Mouse (Mus musculus): Measurements from ENCODE around the gene Cadps2. TPM values are rescaled to one million over a fixed set of nuclear protein-coding genes. Genes with fewer than 3 reads are reported as not detected.

Cadps2 gene
- polyA plus RNA-seq, 1 experiment from 2014 or later, result 4.7 TPM

GRCm38 (mm10) chr6:23491804-23492203 is 347.4 kb downstream of the Cadps2 start:
- 39% methylated on average over 7 of the region's 7 CpGs for WGBS
- peak; percentile 89 for ATAC-seq (ENCODE audit: low FRiP score)
- H3K9ac ChIP-seq, result no peak overlapping the region

DNA sequence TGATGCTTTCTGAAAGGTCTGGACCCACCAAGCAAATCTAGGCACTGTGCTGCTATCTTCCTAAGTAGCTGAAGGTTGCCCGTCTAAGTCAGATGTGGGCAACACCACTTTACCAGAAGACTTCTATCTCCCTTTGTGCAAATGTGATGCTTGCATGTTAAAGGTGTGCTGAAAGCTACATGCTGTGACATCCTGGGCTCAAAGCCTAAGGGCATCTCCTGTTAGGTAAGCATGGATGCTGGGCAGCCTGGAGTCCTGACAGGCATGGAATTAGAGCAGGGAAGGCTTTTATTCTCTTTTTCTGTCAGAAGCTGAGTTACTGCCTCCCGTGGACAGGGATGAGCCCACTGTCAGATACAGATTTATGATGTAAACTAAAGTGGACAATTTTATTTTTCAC is 348.8 kb downstream of the Cadps2 start:
- no peak for ATAC-seq (ENCODE audit: low FRiP score)
- Histone ChIP-seq H3K36me3 (no peaks in the 10 kb centered on the region), H3K27ac (no peak overlapping the region), H3K4me1 (replicated peaks) (no peaks in the 10 kb centered on the region), H3K9me3 (no peaks in the 10 kb centered on the region), H3K9ac (no peak overlapping the region), H3K27me3 (no peaks in the 10 kb centered on the region), H3K4me3 (no peak overlapping the region), H3K4me2 (no peak overlapping the region)
- WGBS, result 86% methylated on average over 2 of the region's 2 CpGs

More at GRCm38 (mm10) chr6:23491804-23492203, 347.4 kb downstream of the Cadps2 start:
- no peak overlapping the region for H3K4me3 ChIP-seq
- H3K36me3 ChIP-seq, result no peaks in the 10 kb centered on the region
- H3K4me1 ChIP-seq (replicated peaks), result no peaks in the 10 kb centered on the region
- no peak overlapping the region for H3K4me2 ChIP-seq
- H3K27ac ChIP-seq, result no peak overlapping the region
- H3K9me3 ChIP-seq, result no peaks in the 10 kb centered on the region
- no peaks in the 10 kb centered on the region for H3K27me3 ChIP-seq

DNA sequence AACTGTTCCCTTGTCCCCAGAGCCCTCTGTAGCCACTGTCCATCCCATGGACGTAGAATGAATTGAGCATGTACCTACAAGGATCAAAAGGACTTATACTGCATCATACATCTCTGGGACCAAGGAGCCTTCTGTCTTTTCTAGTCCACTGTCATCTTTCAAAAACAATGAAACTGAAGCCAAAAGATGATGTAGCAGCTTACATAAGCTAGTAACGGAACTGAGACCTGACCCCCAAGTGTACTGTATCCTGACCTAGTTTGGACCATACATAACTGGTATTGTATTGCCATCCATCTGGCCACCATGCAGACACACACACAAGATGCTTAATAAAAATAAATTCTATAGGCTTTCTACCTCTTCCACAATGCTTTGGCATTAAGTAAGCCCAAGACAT is 350.2 kb downstream of the Cadps2 start:
- H3K27me3 ChIP-seq, result no peaks in the 10 kb centered on the region
- WGBS, result 86% methylated on average over 2 of the region's 2 CpGs
- H3K36me3 ChIP-seq, result no peaks in the 10 kb centered on the region
- no peak overlapping the region for H3K27ac ChIP-seq
- H3K9me3 ChIP-seq, result no peaks in the 10 kb centered on the region
- no peak overlapping the region for H3K9ac ChIP-seq
- no peak for ATAC-seq (ENCODE audit: low FRiP score)
- no peaks in the 10 kb centered on the region for H3K4me1 ChIP-seq (replicated peaks)
- H3K4me2 ChIP-seq, result no peak overlapping the region
- H3K4me3 ChIP-seq, result no peak overlapping the region

GRCm38 (mm10) chr6:23472686-23473085 is 366.5 kb downstream of the Cadps2 start:
- no peaks in the 10 kb centered on the region for H3K27me3 ChIP-seq
- H3K9me3 ChIP-seq, result no peaks in the 10 kb centered on the region
- H3K4me1 ChIP-seq (replicated peaks), result no peaks in the 10 kb centered on the region
- no peak for ATAC-seq (ENCODE audit: low FRiP score)
- H3K36me3 ChIP-seq, result no peaks in the 10 kb centered on the region
- H3K9ac ChIP-seq, result no peak overlapping the region
- no peak overlapping the region for H3K27ac ChIP-seq
- no peak overlapping the region for H3K4me3 ChIP-seq
- WGBS, result 65% methylated on average over 2 of the region's 2 CpGs
- no peak overlapping the region for H3K4me2 ChIP-seq

GRCm38 (mm10) chr6:23471830-23472229 is 367.4 kb downstream of the Cadps2 start:
- ATAC-seq (ENCODE audit: low FRiP score), result no peak
- H3K27me3 ChIP-seq, result no peaks in the 10 kb centered on the region
- H3K36me3 ChIP-seq, result no peaks in the 10 kb centered on the region
- H3K4me1 ChIP-seq (replicated peaks), result no peaks in the 10 kb centered on the region
- no peak overlapping the region for H3K4me2 ChIP-seq
- H3K9me3 ChIP-seq, result no peaks in the 10 kb centered on the region
- H3K27ac ChIP-seq, result no peak overlapping the region
- no peak overlapping the region for H3K4me3 ChIP-seq
- no peak overlapping the region for H3K9ac ChIP-seq
- 73% methylated on average over 2 of the region's 2 CpGs for WGBS

DNA sequence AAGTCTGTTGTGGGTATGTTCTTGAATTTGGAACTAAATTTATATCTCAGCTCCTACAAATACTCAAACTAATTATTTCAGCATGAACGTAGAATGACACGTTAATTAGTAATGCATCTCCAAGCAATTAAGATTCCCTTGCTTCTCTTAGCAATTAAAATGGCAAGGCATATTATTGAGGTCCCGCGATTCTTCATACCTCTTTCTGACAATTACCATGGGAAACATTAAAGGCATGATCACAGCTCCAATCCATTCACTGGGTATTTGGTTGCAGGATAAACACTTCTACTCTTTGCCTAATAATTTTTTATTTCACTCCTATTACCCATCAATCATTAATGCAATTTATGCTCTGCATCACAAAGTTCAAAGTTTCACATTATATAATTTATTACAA is 371.3 kb downstream of the Cadps2 start:
- H3K9me3 ChIP-seq, result no peaks in the 10 kb centered on the region
- WGBS, result 55% methylated on average over 4 of the region's 4 CpGs
- no peak overlapping the region for H3K4me3 ChIP-seq
- ATAC-seq (ENCODE audit: low FRiP score), result no peak
- H3K4me1 ChIP-seq (replicated peaks), result no peaks in the 10 kb centered on the region
- no peaks in the 10 kb centered on the region for H3K36me3 ChIP-seq
- H3K27me3 ChIP-seq, result no peaks in the 10 kb centered on the region
- H3K9ac ChIP-seq, result no peak overlapping the region
- H3K27ac ChIP-seq, result no peak overlapping the region
- no peak overlapping the region for H3K4me2 ChIP-seq

DNA sequence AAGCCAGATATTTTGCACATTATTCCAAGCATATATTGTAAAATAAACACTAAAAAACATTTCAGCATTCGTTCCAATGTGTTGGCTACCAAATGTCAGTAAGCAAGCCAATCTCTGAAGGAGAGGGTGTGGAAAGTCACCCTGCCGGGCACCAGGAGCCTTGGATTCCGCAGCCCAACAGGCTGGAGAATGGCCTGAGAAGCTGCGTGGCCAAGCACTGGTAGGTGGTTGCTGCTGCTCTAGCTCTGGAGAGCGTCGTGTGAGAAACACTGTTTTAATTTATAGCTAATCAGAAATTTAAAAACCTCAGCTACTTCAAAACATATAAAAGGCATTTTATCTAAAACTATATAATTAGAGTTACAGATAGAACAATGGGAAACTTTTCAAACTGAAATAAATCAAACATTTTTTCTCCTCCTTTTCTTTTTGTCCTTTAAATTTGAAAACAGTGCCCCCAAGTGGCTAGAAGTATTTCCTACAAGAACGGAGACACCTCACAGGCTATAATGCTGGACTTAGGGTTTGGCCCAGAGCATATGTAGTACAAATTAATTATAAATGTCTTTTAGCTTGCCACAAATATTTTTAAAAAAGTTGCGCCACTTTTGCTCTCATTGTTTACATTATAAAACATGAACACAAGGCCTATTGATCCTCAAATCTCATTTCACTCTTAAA is 376.5 kb downstream of the Cadps2 start:
- peak; percentile 78 for ATAC-seq (ENCODE audit: low FRiP score)
- 26% methylated on average over 8 of the region's 8 CpGs for WGBS
- H3K4me3 ChIP-seq, result no peak overlapping the region
- no peak overlapping the region for H3K27ac ChIP-seq
- no peaks in the 10 kb centered on the region for H3K9me3 ChIP-seq
- H3K27me3 ChIP-seq, result 0 out of 2 replicates have a peak, but pooled peaks cover 8% of the 10 kb centered on the region
- no peak overlapping the region for H3K9ac ChIP-seq
- H3K36me3 ChIP-seq, result no peaks in the 10 kb centered on the region
- no peaks in the 10 kb centered on the region for H3K4me1 ChIP-seq (replicated peaks)
- no peak overlapping the region for H3K4me2 ChIP-seq

DNA sequence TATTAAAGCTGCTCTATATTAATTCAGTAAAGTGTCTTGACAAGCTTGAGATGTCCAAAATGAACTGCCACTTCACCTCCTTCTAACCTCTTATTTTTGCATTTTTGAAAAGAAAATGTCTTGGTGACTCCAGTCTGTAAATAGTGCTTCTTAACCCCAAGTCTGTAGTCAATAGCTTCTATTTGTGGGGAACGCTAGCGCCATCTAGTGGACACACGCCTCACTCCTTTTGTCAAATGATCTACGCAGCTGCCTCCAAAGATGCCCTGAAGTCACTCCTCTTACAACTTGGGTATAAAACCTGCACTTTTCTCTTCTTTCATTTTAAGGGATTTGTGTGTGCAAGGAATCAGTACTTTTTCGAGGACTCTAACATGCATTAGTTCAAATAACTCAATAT is 381.5 kb downstream of the Cadps2 start:
- WGBS, result 2% methylated on average over 5 of the region's 5 CpGs
- Histone ChIP-seq H3K27ac (no peak overlapping the region), H3K4me3 (no peak overlapping the region), H3K36me3 (no peaks in the 10 kb centered on the region), H3K9me3 (no peaks in the 10 kb centered on the region), H3K4me1 (replicated peaks) (no peaks in the 10 kb centered on the region), H3K4me2 (no peak overlapping the region), H3K27me3 (0 out of 2 replicates have a peak, but pooled peaks cover 8% of the 10 kb centered on the region), H3K9ac (no peak overlapping the region)
- 0 out of 2 replicates have a peak, but pooled peaks have one; percentile 46 for ATAC-seq (ENCODE audit: low FRiP score)

GRCm38 (mm10) chr6:23453907-23454306 is 385.3 kb downstream of the Cadps2 start:
- no peak overlapping the region for H3K27ac ChIP-seq
- H3K9me3 ChIP-seq, result no peaks in the 10 kb centered on the region
- no peak overlapping the region for H3K4me2 ChIP-seq
- no peak overlapping the region for H3K9ac ChIP-seq
- 54% methylated on average over 5 of the region's 5 CpGs for WGBS
- H3K4me3 ChIP-seq, result no peak overlapping the region
- no peaks in the 10 kb centered on the region for H3K36me3 ChIP-seq
- no peaks in the 10 kb centered on the region for H3K4me1 ChIP-seq (replicated peaks)
- no peaks in the 10 kb centered on the region for H3K27me3 ChIP-seq
- ATAC-seq (ENCODE audit: low FRiP score), result no peak

GRCm38 (mm10) chr6:23439897-23440296 is 399.3 kb downstream of the Cadps2 start:
- Histone ChIP-seq H3K27me3 (no peaks in the 10 kb centered on the region), H3K9me3 (no peaks in the 10 kb centered on the region), H3K4me1 (replicated peaks) (no peaks in the 10 kb centered on the region), H3K4me2 (no peak overlapping the region), H3K27ac (no peak overlapping the region), H3K9ac (no peak overlapping the region), H3K36me3 (no peaks in the 10 kb centered on the region), H3K4me3 (no peak overlapping the region)
- WGBS, result 70% methylated on average over 3 of the region's 3 CpGs
- no peak for ATAC-seq (ENCODE audit: low FRiP score)

- Histone ChIP-seq H3K4me2 (peak overlapping the region; percentile 42), H3K4me3 (no peak overlapping the region; the same call in 1 of the 2 replicates), H3K4me1 (replicated peaks) (no peaks in the 10 kb centered on the region), H3K27me3 (peaks cover 10% of the 10 kb centered on the region; the same call in 1 of the 2 replicates), H3K27ac (no peak overlapping the region), H3K9me3 (no peaks in the 10 kb centered on the region), H3K9ac (no peak overlapping the region), H3K36me3 (no peaks in the 10 kb centered on the region)
- 6% methylated on average over 12 of the region's 12 CpGs for WGBS
- ATAC-seq (ENCODE audit: low FRiP score), result no peak
Observed at GRCm38 (mm10) chr6:23410256-23411049, 428.8 kb downstream of the Cadps2 start.

- H3K9me3 ChIP-seq, result no peaks in the 10 kb centered on the region
- 89% methylated on average over 2 of the region's 2 CpGs for WGBS
Observed at GRCm38 (mm10) chr6:23394131-23394530, 445.1 kb downstream of the Cadps2 start.

More at GRCm38 (mm10) chr6:23394131-23394530, 445.1 kb downstream of the Cadps2 start:
- no peak for ATAC-seq (ENCODE audit: low FRiP score)
- no peaks in the 10 kb centered on the region for H3K27me3 ChIP-seq
- H3K36me3 ChIP-seq, result no peaks in the 10 kb centered on the region
- H3K27ac ChIP-seq, result no peak overlapping the region
- no peaks in the 10 kb centered on the region for H3K4me1 ChIP-seq (replicated peaks)
- H3K4me3 ChIP-seq, result no peak overlapping the region
- no peak overlapping the region for H3K9ac ChIP-seq
- no peak overlapping the region for H3K4me2 ChIP-seq
